Mouse (Mus musculus) cerebellum, adult 9-10 months (tissue): Measurements from ENCODE around the gene Gm17268.

Experiments used
- DNase-seq: peaks from one replicate; pipeline ENCODE4 v3.0.0; 2022

The Gm17268 gene

GRCm38 (mm10) chr11:82030171-82030570, 8.2 kb downstream of the Gm17268 start:
- DNase-seq = no peak

GRCm38 (mm10) chr11:82023769-82024168, 14.6 kb downstream of the Gm17268 start:
- DNase-seq = no peak

- no peak for DNase-seq
Observed at GRCm38 (mm10) chr11:82022504-82023056, 15.8 kb downstream of the Gm17268 start.

GRCm38 (mm10) chr11:82021406-82021805, 17.0 kb downstream of the Gm17268 start:
- no peak for DNase-seq

DNA sequence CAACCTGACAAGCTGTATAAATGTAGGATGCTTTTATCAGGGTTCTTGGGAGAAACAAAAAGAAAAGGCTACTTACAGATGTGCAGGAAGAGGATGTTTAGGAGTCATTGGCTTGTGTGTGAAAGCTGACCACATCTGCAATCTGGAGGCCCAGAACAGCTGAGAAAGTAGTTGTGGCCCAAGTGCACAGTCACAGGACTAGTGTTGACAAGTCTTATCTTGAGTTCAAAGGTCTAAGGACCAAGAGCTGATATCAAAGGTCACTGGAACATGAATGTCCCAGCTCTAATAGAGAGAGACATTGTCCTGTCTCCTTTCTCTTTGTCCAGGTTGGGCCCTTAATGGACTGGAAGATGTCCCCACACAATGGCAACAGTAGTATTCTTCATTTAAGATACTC, 18.6 kb downstream of the Gm17268 start:
- DNase-seq = no peak

DNA sequence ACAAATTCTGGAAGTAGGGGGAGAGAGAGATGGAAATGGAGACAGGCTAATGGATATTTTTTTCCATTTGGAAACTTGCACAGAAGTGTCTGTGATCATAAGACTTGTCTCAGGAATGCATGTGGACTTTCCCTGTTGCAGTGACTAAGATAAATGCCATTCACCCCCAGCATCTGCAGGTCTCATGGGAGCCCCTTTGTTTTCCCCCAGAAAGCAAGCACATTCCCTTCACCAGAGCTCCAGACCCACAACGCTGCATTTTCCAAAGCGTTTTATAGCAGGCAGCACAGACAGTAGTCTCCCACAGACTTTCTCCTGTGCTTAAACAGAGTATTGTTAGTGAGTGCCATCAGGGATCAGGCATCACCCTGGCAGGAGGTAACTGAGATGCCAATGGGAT, 19.0 kb downstream of the Gm17268 start:
- no peak for DNase-seq

GRCm38 (mm10) chr11:82016181-82016780, 22.1 kb downstream of the Gm17268 start:
- DNase-seq = no peak

- DNase-seq = no peak
Observed at GRCm38 (mm10) chr11:82015066-82015465, 23.3 kb downstream of the Gm17268 start.

- DNase-seq = no peak
Observed at GRCm38 (mm10) chr11:82013756-82014155, 24.6 kb downstream of the Gm17268 start.

DNA sequence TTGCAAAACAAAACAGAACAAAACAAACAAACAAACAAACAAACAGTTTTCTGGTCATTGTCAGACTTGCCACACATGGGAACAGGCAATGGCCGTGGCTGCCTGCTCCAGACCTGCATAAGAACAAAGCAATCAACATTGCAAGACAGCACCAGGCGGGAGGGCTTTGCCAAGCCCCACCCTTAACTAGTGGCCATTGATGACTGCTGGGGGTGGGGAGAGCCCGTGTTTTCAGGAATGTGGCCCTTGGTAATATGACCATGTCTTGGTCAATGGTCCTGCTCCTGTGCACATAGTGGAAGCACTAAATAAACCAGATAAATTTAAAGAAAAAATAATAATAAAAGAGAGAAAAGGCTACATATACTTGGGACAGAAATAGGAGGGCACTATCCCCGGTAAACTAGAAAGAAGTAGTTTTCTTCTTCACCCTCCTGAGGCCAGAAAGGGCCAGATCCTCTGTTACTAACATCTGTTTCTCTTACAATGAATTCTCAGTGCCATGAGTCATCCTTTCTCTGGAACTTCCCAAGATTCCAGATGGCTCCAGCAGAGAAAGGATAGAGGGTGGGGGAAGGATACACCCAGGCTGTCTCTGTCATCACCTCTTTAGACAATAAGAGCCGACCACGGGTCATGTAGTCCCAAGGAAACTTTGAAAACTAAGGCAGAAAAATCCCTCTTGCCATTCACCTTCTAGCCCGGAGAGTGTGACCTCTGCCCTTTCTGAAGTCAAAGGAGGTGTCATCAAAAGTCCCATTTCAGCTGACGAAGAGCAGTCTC, 26.8 kb downstream of the Gm17268 start:
- no peak for DNase-seq

DNA sequence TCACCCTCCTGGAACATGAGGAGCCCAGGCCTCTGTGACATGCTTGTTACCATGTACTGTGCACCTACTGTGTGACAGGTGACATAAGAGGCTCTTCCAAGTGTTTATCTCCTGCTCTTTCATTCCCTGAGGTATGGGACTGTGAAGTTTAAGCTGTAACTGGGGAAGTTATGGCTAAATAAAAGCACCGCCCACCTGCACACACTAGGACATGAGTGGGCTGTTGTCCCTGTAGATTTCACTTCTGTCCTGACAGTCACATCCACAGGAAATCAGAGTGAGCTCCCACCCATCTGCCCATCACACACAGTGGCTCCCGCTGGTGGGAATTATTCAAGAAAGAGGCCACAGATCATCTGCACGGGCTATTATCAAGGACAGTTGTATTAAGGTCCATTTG, 28.2 kb downstream of the Gm17268 start:
- no peak for DNase-seq

DNA sequence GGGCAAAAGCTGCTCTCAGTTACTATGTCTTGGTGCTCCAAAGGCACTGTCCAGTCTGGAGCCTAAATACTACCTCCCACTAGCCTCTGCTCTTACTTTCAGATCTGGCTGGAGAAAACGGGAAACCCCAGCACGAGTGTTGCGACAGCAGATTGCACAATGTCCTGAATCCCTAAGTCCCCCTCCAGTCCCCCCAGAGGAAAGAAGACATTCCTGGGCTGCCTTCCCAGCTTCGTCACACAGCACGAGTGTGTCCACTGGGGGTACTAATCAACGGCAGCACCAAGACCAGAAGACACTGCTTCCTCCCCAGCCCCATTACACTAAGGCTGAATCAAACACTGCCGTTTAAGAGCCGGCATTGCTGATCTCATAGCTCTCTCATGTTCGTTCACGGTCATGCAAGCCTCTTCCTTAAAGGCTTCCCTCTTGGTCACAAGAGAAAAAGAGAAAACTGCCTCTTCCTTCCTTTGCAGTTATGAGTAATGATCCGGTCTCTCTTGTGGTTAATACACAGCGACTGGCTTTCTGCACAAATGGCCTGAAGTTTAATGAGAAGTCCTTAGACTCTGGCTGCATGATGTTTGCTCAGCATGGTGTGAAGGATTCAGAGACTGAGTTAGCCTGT, 31.5 kb downstream of the Gm17268 start:
- DNase-seq = no peak

GRCm38 (mm10) chr11:82004810-82005209, 33.6 kb downstream of the Gm17268 start:
- no peak for DNase-seq

DNA sequence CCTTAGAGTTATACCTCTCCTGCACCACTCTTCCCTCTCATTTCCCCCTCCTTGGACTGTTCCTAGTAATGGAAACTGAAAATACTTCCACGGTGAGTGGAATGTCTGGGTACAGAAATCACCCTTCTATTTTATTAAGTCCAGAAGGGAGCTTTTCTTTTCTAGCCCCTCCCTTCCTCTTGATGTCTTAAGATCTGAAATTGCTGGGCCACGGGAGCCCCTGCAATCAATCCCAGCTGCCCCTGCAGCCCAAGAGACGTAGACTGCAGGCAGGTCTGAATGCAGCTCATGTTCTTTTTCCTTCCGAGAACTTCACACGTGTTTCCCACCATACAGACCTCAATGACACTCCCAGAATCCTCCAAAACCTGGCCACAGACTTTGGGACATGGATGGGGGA, 37.8 kb downstream of the Gm17268 start:
- no peak for DNase-seq

DNA sequence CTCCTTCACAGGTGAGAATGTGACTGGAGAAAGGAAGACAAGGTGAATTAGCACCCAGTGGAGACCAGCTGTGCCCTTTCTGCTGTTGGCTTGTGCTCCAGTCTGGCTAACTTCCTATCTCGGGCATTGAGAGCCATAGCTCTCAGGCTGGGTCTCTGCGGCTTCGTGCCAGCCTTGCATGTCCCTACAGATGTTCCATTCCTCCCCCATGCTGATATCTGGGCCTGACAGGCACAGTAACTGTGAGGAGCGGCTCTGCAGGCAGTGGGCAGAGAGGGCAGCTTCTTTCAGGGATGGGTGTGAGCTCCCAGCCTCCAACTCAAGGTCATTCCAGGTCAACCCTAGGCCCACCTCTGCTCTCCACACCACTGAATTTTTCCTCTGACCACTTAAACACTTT, 38.9 kb downstream of the Gm17268 start:
- DNase-seq = no peak

DNA sequence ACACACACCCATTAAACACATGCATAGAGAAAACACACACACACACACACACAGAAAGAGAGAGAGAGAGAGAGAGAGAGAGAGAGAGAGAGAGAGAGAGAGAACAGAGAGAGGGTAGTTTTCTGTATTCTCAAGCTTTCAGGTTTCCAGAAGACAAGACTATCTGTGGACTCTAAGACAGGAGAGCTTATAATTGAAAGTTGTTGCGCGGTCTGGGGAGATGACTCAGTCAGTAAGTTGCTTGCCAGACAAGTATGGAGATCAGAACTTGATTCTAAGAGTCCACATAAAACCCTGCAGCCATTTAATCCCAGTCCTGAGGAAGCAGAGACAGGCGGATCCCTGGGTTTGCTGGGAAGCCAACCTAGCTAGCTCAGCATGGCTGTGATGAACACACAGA, 39.7 kb downstream of the Gm17268 start:
- no peak for DNase-seq

- DNase-seq = no peak
Observed at GRCm38 (mm10) chr11:81997085-81997484, 41.3 kb downstream of the Gm17268 start.

DNA sequence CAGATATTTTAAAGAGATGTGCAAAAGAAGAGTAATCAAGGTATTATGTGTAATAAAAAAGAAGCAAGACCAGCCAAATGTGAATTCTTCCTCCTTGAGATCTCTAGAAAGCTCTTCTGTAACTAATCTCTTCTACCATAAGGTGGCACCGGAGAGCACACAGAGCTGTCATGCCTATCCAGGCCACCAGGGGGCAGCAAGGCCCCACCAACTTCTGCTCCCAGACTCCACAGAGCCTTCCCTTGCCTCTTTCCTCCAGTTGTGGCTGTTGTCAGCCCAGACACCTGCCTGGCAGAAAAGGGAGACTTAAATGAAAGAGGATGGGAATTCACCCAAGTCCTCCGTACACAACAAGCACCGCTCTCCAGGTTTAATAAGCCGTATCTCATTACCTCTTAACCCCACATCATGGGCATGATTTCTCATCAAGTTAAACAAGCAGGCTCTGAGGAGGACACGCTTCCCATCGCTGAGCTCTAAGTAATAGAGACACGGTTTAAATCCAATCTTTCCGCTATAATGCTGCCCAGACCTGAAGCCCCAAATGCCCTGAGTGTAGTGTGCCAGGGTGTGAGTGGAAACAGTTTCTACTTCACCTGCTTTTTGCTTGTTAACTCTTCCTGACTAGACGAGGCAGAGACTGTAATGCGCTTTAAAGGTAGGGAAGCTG, 42.1 kb downstream of the Gm17268 start:
- DNase-seq = peak; percentile 58

- peak; percentile 34 for DNase-seq
Observed at GRCm38 (mm10) chr11:81983146-81983545, 55.2 kb downstream of the Gm17268 start.

DNA sequence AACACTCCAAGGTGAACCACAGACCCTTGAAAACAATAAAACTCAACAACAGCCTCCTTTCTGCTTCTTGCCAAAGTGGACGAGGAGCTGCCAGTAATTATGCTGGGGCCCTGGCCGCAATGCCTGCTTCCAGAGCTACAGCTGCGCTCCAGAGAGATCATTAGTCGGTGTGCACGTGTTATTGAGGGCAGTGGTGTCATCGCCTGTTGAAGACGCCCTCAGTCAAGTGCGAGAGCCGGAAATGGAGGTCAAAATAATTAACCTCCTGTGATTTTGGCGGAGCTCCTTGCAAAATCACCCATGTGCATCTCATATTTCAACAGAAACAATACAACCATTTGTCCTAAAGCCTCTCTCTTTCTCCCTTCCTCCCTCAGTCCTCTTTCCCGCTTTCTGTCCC, 56.2 kb downstream of the Gm17268 start:
- no peak for DNase-seq
